Mouse (Mus musculus) 3134 (cell line): Measurements from ENCODE around the gene Tsfm.
"Not testable (repeated sequence)": the region's sequence is repeated elsewhere in the genome, so short reads cannot be mapped to it uniquely, and the experiment has no call there.

Experiments
- DNase-seq: peaks from one replicate; pipeline ENCODE4 v3.0.0-alpha.2; 2011; ENCODE audit warnings: low spot score; ENCODE audit not compliant: insufficient read length; ENCODE audit errors: extremely low read depth

The Tsfm gene

DNA sequence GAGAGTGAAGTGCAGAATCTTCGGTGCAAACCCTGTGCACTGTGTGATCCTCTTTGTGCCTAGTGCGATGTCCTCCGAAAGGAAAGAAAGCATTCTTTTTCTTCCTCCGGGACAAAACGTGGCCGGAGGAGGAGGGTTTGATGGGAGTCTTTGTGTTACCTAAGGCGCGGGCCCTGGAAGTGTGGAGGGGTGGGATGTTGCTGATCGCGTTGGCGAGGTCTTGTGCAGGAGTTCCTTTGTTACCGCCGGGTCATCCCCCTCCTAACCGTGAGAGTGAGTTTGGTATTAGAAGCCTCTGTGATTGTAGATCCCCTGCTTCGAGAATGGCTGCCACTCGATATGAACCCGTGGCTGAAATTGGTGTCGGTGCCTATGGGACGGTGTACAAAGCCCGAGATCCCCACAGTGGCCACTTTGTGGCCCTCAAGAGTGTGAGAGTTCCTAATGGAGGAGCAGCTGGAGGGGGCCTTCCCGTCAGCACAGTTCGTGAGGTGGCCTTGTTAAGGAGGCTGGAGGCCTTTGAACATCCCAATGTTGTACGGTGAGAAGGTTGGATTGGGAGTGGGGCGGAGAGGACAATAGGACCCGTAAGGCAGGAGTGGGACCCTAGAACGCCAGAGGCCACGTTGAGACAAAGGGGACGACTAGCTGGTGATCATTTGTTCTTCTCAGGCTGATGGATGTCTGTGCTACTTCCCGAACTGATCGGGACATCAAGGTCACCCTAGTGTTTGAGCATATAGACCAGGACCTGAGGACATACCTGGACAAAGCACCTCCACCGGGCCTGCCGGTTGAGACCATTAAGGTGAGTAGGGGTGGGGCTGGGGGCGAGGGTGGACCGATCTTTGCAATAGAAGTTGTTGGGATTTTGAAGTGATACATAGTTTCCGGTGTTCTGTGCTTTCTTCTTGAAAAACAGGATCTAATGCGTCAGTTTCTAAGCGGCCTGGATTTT lies 33.6 kb upstream of the Tsfm start:
- DNase-seq, result no peak

DNA sequence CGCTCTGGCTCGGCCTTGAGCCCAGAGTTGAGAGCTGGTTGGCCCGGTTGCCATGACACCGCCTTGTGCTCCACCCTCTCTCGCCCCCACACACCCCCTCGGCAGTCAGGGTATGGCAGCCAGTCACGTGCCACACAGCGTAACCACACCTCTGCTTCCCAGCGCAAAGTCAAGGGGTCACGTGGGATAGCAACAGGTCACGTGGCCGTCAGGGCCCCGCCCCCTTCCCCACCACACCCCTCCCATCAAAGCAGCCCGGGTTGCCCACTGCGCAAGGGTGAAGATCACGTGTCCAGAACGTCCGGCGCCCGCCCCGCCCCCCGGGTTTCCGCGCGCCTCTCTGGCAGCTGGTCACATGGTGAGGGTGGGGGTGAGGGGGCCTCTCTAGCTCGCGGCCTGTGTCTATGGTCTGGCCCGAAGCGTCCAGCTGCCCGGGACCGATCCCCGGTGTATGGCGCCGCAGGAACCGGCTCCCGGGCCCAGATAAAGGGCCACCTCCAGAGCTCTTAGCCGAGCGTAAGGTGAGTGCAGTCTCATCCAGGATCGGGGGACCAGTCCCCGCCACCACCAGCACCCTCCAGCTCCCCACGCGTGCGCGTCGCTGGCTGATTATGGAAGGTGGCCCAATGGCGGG lies 32.7 kb upstream of the Tsfm start, which contains the start of gene Cdk4:
Gene Cdk4, plus strand, starts transcription at position 296 of the 634 bp plus-strand sequence.
- DNase-seq, result peak; percentile 100

DNA sequence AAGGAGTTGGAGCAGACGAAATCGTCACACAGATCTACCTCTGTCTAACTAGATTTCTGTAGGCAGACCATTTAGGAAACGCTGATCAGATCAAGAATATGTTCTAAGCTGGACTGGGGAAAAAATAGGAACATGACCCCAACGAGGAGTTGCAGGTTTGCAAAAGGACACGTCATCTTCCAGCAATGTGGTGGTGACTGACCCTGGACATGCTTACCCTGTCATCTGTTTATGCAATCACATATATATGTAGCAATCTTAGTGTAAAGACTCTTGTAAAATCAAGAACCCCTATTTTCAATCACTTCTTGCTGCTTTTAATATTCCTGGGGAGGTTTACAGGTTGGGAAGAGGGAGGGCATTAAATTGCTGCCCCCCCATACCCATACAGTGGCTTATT lies 31.9 kb upstream of the Tsfm start:
- peak; percentile 47 for DNase-seq

DNA sequence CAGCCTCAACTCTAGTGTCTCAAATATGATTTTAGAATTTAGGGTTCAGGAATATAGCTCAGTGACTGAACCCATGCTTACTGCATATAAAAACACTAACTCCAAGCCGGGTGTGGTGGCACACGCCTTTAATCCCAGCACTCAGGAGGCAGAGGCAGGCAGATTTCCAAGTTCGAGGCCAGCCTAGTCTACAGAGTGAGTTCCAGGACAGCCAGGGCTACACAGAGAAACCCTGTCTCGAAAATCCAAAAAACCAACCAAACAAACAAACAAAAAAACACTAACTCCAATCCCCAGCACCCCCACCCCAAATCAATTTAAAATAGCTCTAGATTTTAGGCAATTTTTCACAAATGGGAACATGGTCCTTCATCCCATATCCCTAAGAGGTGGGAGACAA lies 31.5 kb upstream of the Tsfm start:
- DNase-seq, result not testable (repeated sequence)

DNA sequence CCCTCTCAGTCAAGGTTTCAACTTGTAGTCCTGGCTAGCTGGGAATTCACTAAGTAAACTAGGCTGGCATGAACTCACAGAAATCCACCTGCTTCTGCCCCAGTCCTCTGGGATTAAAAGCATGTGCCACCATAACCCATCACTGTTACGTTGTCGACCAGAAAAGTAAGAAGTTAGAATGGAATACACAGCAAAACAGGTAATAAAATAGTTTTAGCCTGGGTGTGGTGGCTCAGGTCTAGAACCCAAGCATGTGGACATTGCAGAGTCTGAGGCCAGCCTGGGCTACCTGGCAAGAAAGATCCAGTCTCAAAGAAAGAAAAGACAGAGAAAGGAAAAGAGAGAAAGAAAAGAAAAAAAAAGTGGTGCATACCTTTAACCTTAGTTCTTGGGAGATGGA lies 30.9 kb upstream of the Tsfm start:
- DNase-seq, result no peak

DNA sequence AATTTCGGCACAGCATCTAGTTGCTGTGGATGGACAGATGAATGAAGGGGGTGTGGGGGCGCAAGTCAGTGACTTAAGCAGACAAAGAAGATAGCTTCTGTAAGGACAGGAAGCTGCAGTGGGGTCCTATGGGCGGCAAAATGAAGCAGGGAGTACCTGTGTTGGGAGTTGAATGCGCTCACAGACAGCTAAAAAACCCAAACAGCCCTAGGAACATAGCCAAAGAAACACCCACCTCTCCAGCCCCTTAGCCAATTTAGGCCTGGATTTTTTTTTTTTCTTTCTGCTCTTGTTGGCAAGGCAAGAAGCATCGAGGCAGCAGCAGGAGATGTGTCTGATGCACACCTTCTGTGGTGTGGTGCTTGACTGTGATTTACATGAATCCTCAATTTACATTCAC lies 30.4 kb upstream of the Tsfm start:
- no peak for DNase-seq

DNA sequence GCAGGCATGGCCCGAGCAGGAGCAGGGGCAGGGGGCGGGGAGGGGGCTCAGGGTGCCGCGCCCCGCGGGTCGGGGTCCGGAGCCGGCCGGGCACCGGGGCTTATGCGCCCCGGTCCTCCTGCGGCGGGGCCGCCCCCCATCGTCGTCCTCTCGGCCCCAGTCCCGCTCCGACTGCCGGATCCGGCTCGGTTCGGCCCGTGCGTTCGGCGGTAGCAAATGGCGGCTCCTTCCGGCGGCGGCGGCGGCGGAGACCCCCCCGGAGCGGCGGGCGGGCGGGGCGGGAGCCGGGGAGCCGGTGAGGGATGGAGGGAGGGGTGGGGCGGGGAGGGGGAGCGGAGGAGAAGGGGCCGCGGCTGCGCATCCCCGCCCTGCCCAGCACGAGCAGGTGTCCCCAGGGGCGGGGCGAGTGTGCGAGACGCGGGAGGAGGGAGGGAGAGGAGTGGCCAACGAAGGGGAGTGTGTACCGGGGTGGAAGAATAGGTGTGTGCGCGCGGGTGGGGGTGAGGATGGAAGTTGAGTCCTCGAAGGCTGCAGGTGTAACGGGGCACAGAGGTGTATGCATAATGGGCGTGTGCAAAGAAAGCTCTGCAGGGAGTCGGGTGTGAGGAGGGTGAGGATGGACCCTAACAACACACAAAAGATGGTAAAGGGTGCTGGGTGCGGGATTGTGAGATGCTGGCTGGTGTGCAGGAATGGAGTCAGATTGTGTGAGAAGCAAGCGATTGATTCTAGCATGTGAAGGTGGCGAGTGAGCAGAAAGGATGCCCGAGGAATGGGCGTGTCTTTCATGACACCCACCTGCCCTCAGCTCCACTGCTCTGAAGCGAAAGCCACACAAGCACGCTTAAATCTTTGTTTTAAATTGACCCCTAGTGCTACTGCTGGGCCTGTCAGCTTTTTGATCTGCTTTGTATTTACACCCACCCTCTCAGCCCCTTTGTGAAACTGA lies 29.6 kb upstream of the Tsfm start, which contains the start of gene March9:
Gene March9, minus strand, starts transcription at position 217 of the 949 bp plus-strand sequence.
- DNase-seq, result peak; percentile 60

DNA sequence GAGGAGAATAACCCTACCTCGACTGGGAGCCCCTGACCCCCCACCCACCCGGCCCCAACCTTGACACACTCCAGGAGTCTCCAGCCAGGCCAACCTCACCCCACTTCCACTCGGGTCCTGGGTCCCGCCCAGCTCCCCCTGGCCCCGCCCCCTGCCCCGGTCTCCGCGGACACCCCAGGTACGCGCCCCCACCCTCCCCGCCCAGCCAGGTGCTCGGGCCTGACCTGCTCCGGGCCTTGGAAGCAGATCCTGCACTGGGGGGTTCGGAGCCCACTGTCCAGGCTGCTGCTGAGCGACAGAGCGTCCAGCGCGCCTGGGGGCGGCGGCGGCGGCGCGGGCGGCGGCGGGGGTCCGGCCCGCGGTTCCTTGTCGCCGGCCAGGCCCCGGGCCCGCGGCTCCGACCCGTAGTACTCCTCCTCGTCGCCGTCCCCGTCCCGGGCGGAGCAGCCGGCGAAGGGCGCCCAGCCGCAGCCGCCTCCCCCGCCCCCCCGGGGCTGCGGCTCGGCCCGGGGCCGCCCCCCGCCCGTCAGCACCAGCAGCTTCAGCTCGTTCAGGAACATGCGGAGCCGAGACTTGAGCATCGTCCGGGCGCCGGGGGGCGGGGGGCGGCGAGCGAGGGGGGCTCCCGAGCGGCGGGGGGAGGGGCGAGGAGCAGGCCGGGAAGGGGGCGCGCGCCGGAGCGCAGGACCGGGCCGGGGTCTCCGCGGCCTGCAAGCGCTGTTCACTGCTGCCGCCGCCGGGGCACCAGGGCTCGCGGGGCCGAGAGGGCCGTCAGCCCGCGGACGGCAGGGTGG lies 28.7 kb upstream of the Tsfm start:
- no peak for DNase-seq

DNA sequence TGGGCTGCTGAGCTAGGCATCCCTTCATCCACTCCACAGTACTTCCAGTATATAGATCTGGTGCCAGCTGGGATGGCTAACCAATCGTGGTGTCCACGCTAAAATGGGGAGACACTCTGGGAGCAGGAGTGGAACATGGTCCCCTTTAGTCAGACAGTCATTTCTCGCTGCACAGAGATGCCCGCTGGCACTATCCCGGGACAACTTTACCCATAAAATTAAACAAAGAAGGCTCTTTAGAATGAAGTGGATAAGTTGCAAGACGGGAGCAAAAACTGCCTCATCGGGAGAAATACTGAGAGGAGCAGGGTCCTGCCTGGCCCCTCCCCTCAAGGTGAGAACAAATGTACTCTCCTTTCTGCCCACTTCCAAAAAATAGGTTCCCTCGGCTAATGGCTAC lies 28.1 kb upstream of the Tsfm start:
- DNase-seq, result no peak

DNA sequence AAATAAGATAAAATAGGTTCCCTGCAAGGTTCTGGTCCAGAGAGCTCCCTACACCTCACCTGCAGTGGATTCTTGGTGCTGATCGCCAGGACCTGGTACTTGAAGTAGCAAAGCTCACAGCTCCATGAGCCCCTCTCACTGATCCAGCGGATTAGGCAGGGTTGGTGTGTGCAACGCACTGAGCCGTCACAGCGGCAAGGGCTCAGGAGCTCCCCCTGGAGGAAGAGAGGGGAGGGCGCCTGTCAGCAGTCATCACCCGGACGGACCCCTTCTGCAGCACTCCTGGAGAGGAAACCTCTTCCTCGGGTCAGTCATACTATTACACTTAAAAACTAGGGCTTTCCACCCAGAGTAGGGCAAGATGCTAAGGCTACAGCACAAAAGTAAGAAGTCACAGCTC lies 27.5 kb upstream of the Tsfm start:
- DNase-seq, result peak; percentile 52

DNA sequence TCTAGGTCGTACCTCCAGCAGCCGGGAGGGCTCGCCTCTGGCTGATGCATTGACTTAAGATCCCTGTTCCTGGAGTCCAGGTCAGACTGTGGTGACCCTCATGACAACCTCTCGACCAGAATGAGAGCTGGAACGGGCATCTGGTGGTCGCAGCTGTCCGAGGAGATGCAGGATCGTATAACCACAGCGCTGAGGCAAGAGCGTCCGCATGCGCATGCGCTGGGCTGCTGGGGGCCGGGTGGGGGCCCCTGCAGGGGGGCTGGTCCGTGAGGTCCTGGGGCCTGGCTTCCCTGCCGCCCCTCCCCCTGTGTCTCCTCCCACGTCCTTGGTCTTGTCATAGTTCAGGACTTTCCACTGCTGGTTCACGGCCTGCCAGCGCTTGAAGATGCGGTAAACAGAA lies 25.9 kb upstream of the Tsfm start:
- no peak for DNase-seq

DNA sequence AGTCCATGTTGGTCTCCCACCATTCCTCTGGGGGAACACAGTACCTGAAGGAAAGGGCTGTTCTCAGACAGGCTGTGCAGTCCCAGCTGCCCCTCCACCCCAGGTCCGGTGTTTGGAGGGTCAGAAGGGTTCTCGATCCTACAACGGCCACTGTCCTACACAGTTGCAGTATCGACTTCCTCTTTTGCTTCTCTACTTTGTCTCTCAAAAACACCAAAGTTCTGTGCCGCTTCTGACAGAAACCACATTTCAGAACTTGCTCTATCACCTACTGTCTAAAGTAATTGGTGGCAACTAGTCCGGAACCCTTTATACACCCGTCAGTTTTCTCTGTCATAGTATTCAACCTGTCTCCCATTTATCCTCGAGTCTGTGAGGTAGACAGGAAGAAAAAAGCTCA lies 24.8 kb upstream of the Tsfm start:
- DNase-seq, result no peak

DNA sequence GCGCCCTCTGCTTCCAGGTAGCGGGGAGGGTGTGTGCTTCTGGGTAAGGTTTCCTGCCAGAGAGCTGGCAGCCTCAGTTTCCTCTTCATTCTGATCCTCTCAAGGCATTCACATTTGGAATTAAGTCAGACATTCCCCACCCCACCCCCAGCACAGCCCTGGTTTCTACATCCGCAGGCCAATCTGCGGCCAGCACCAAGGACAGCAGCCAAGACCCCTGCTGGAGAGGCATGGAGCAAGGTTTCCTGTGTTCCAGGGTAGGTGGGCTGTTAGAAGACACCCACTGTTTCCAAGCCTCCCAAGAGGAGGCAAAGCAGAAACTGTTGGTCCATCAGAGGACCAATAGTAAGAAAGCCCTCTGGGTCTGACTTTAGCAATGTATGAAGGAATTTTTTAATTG lies 24.0 kb upstream of the Tsfm start:
- DNase-seq, result no peak

DNA sequence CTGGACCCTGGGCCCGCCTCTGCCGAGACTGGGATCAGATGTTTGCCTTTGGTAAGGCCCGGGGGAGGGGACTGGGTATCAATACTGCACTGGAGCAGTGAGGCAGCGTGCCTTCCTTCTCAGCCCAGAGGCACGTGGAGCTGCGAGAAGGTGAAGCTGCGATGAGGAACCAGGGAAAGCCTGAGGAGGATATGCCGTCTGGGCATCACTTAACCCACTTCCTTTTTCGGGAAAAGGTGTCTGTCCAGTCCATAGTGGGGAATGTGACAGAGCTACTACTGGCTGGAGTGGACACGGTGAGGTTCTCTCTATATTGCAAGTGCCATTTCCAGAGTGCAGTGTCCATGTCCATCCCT lies 19.5 kb upstream of the Tsfm start:
- DNase-seq, result no peak

DNA sequence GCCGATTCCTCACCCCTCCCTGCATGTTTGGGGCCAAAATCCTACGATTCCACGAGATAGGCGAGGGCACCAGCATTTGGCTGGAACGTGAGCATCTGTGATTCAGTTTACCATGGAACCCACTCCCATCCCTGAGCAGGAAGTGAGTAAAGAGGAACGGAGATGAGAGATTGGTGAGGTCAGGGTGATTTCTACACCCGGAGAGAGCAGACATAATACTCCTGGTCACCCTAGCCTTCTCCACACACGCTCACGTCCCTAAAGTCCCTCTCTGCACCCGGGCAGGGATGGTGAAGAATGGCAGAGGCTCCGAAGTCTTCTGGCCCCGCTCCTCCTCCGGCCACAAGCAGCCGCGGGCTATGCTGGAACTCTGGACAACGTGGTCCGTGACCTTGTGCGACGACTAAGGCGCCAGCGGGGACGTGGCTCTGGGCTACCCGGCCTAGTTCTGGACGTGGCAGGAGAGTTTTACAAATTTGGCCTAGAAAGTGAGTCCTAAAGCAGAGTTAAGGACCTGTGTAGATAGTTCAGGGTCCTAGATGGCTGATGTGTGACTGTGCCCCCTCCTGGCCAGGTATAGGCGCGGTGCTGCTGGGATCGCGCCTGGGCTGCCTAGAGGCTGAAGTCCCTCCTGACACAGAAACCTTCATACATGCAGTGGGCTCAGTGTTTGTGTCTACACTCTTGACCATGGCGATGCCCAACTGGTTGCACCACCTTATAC lies 18.9 kb upstream of the Tsfm start:
- no peak for DNase-seq

DNA sequence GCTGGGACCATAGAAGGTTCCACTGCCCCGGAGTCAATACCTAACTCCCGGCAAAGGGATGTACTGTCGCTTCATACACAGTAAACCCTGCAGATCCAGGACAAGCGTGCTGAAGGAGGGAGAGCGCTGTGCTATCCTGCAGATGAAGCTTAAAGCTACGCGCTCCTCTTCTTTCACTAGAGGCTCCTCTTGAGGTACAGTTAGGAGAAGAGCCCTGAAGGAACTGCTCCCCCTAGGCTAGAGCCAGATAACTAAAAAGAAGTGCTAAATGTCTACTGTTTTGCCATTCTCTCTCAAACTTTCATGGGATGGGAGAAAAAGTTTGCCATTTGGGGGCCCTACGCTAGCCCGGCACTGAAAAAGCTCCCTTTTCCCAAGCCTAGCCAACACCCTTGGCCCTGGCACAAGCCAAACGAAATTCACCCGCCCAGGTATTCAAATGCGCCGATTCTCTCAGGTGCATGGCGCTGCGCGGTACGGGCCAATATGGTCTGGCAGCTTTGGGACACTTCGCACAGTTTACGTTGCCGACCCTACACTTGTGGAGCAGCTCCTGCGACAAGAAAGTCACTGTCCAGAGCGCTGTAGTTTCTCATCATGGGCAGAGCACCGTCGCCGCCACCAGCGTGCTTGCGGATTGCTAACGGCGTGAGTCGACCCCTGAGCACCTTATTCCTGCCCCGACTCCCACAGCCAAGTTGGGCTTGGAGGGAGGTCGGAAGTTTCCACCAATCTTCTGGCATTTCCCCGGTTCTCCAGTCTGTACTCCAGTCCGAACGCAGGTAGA lies 18.2 kb upstream of the Tsfm start:
- DNase-seq, result no peak

DNA sequence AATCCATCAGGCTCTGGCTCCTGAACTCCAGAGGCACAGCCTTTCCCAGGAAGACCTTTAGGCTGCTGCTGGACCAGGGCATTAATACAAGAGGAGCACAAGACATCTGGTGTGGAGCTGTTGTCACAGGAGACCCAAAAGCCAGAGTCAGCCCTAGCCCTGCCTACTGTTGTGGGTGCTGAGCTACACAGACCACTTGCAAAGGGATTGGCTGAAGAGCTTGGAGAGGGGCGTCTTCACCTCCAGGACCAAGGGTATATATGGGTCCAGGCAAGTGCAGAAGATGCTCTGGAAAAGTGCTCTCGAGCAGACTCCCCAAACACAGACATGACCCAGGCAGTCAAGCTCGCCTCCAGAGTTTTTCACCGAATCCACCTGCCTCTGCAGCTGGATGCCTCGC lies 17.3 kb upstream of the Tsfm start, which contains the start of gene Cyp27b1:
Gene Cyp27b1, plus strand, starts transcription at position 297 of the 400 bp plus-strand sequence.
- no peak for DNase-seq

DNA sequence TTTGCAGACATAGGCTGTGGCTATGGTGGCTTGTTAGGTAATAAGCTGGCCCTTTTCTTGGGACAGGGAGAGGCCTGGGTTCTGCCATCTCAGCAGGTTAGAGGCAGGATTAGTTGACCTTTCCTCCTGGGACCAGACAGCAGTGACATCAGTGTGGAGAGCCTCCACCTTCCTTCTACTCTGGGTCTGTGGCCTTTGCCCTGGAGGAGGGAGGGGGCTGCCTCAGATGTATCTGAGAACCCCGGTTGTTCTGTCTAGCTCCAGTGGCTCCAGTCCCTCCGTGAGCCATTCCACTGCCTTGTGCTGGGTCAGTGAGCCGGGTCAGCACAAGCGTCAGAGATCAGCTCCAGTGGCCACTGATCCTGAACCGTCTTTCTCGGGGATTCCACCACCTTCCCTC lies 12.5 kb upstream of the Tsfm start:
- DNase-seq, result no peak
